Mouse (Mus musculus) T-helper 1 cell (primary cell): ENCODE data around the gene Ermap.

Experiments used
- in situ Hi-C: fragments of 300-600 bp; cut with MboI, MseI; formaldehyde crosslinking; loops from one replicate; pipeline ENCODE4 v1.15.1; 2025; ENCODE audit warnings: high pct_unique_total_duplicates

The Ermap gene

GRCm38 (mm10) chr4:119189864-119190263, at the start of gene Ermap:
TSS of gene Ermap (minus strand) at chr4:119190011.
- in situ Hi-C loops: no loop called here

GRCm38 (mm10) chr4:119239181-119239682, 49.4 kb upstream of the Ermap start:
- in situ Hi-C loops: no loop called here

- in situ Hi-C loops: no loop called here
Measured at GRCm38 (mm10) chr4:119238661-119239060, 48.9 kb upstream of the Ermap start.

- in situ Hi-C loops: no loop called here
Measured at GRCm38 (mm10) chr4:119234348-119234747, 44.5 kb upstream of the Ermap start.

GRCm38 (mm10) chr4:119233256-119233901, 43.6 kb upstream of the Ermap start:
- in situ Hi-C loops: no loop called here

- in situ Hi-C loops: no loop called here
Measured at GRCm38 (mm10) chr4:119232410-119233255, 42.8 kb upstream of the Ermap start, which contains the start of the genes AU022252 and P3h1. TSS of gene AU022252 (minus strand) at chr4:119232712. TSS of gene P3h1 (plus strand) at chr4:119232915.

GRCm38 (mm10) chr4:119226751-119227150, 36.9 kb upstream of the Ermap start:
- in situ Hi-C loops: no loop called here

- in situ Hi-C loops: no loop called here
Measured at GRCm38 (mm10) chr4:119225719-119226118, 35.9 kb upstream of the Ermap start.

- in situ Hi-C loops: no loop called here
Measured at GRCm38 (mm10) chr4:119224534-119224933, 34.7 kb upstream of the Ermap start.

- in situ Hi-C loops: no loop called here
Measured at GRCm38 (mm10) chr4:119223696-119224095, 33.9 kb upstream of the Ermap start.

GRCm38 (mm10) chr4:119218169-119218568, 28.4 kb upstream of the Ermap start, which contains the start of gene Tmem269:
TSS of gene Tmem269 (minus strand) at chr4:119218217.
- in situ Hi-C loops: no loop called here

GRCm38 (mm10) chr4:119216667-119217066, 26.9 kb upstream of the Ermap start:
- in situ Hi-C loops: no loop called here

GRCm38 (mm10) chr4:119204672-119205071, 14.9 kb upstream of the Ermap start:
- in situ Hi-C loops: no loop called here

- in situ Hi-C loops: no loop called here
Measured at GRCm38 (mm10) chr4:119198105-119198504, 8.3 kb upstream of the Ermap start.

GRCm38 (mm10) chr4:119195582-119196320, 5.9 kb upstream of the Ermap start:
- in situ Hi-C loops: no loop called here

- in situ Hi-C loops: no loop called here
Measured at GRCm38 (mm10) chr4:119194909-119195581, 5.2 kb upstream of the Ermap start, which contains the start of gene Svbp. TSS of gene Svbp (plus strand) at chr4:119195306.

GRCm38 (mm10) chr4:119192757-119193156, 2.9 kb upstream of the Ermap start:
- in situ Hi-C loops: no loop called here

GRCm38 (mm10) chr4:119191273-119191672, 1.5 kb upstream of the Ermap start:
- in situ Hi-C loops: no loop called here

GRCm38 (mm10) chr4:119190618-119191017, 807 bp upstream of the Ermap start:
- in situ Hi-C loops: no loop called here

GRCm38 (mm10) chr4:119189392-119189791, 419 bp downstream of the Ermap start:
- in situ Hi-C loops: no loop called here
